Mouse (Mus musculus) stomach, postnatal 0 days (tissue): ENCODE measurements around the gene Gjd2.

Experiments used
- CTCF ChIP-seq: IDR thresholded peaks from 2 replicates; pipeline ENCODE4 v1.5.1; 2016; ENCODE audit warnings: antibody characterized with exemption, low read depth, mild to moderate bottlenecking, moderate library complexity
- EP300 ChIP-seq: optimal IDR thresholded peaks from 2 replicates; pipeline ENCODE3; 2016; ENCODE audit warnings: antibody characterized with exemption

DNA sequence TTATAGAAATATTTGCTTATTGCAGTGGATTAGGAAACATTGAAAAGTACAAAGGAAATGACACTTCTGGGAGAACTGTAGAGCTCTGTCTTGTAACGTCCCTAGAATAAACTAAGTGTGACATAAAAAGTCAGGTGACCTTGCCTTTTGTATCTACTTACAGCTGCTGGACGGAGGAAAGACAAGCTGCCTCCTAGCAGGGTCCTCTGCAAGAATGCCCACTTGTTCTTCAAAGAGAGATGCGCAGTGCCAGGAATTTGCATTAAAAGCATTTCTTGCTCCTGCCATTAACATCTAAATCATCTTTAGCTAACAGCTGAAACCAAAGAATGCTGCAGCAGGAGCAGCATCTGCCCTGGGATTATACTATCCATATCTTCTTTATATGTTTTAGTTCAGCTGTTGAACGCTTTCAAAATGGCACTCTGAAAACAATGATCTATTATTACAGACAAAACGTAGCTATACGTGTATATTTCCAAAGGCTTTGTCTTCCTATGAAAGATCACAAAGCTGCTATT lies 46.7 kb upstream of the Gjd2 start:
- TF ChIP-seq EP300 (no peak), CTCF (no peak)
